Mouse (Mus musculus) liver, adult (tissue): ENCODE measurements around the gene Cdk6.

Experiments used
- GATA4 ChIP-seq: IDR thresholded peaks from 2 replicates; pipeline ENCODE4 v1.6.1; 2014; ENCODE audit warnings: mild to moderate bottlenecking, low read length; ENCODE audit not compliant: insufficient replicate concordance

Gene Cdk6

GRCm38 (mm10) chr5:3494452-3495187, 153.3 kb downstream of the Cdk6 start:
- no peak for TF ChIP-seq GATA4

- TF ChIP-seq GATA4: no peak
Observed at GRCm38 (mm10) chr5:3497505-3497925, 156.2 kb downstream of the Cdk6 start.

GRCm38 (mm10) chr5:3500298-3500697, 159.0 kb downstream of the Cdk6 start:
- TF ChIP-seq GATA4: no peak

DNA sequence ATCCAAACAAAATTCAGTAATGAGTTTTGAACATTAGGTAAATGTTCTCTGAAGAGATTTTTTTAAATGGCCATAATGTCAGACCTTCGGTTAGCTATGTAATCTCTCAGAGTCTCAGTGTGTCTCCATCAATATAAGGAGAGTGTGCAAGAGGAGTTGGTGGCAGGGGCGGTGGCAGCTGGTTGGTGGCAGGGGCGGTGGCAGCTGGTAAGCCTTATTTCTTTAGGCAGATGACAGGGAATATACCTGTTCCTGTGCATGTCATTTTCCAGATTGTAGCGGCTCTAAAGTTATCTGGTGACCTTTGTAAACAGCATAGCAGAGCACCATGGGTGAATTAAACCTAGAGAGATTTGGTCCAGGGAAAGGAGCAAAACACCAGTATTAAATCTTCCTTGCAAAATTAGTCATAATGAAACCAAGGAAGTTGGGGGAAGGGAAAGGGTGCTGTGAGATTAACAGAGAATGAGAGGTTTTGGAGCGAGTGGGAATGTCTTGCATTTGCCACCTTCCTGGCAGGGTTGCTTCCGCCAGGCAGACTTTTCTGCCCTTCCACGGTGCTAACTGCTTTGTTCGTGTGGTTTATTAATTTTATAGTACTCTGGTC, 159.8 kb downstream of the Cdk6 start:
- TF ChIP-seq GATA4: no peak

DNA sequence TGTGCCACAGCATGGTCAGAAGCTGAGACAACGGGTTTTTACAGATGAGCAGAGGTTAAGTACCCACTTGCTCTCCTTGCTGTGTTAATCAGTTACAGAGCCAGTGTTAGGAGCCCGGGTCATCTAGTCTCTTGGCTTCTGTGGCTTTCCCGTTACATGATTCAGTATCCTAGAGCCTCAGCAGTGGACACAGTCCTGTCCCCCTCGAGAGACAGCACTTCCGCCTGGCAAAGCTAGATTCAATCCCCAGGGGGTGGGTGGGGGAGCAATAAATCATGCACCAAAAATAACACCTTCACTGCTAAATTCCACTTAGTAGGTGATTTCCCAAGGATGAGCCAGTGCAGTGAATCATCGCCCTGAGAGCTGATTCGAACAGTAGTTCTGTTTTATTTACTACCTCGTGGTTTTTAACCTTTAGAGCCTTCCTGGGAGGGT, 160.3 kb downstream of the Cdk6 start:
- TF ChIP-seq GATA4: no peak

DNA sequence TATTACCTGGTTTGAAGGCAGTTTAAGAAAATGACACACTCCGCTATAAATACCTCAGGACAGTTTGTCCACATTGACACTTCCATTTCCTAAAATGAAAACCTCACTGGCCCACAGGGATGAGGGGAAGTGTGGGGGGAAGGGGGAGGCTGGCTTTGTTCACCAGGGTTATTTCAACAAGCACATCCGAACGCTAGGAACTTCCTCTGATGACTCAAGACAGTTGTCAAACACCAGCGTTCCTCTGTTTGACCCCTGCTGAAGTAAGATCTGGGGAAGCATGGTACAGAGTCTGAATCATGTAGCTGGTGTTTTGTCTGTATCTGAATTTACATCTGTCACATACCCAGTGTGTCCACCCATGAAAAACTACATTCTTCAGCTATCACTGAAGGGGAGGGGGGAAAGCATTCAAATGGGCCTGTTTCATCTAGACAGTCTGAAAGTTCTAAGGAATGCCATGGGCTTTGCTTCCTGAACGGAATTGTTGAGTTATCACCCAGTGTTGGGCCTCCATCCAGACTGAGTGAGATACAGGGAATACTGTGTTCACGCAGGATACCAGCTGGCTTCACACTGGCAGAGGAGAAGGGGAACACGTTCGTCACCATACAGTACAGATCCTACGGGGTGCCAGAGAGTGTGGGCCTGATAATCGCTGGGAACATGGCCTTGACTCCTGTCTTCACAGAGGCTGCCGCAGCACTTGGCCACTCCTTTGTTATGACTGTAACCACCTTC, 161.5 kb downstream of the Cdk6 start:
- TF ChIP-seq GATA4: no peak

- TF ChIP-seq GATA4: no peak
Observed at GRCm38 (mm10) chr5:3503373-3503772, 162.1 kb downstream of the Cdk6 start.

DNA sequence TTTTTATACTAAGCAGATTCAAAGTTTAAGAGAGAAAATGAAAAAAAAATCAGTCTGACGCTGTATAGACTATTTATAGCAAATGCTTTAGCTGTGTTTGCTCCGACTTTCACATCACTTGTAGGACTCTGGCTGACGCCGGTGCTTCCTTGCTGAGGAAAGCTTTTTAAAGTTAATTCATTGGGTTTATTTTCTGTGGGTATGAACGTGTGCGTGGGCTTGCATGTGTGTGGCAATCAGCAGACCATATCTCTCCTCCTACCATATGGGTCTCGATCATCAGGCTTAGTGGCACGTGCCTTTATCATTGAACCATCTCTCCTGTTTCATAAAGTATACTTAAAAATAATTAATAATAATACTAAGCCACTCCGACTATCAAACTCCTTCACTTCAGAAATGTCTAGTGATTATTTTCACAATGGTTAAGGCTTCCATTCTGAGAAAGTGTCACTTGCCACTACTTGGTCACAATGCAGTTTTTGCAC, 162.6 kb downstream of the Cdk6 start:
- TF ChIP-seq GATA4: no peak

DNA sequence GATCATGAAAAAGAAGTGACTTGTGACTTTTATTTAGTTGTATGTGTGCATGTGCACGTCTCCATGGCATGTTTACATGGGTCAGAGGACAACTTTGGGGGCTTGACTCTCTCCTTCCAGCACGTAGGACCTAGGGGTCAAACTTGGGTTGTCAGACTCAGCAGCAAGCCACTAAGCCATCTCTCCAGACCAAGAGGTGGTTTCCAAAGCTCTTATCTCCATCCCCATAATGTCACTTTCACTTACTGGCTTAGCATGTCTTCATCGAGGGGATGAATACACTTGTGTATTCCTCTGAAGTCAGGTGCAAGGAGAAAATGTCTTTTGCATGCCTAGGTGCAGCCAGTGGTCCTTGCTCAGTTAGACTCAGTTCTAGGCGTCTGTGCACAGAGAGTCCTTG, 163.2 kb downstream of the Cdk6 start:
- no peak for TF ChIP-seq GATA4

DNA sequence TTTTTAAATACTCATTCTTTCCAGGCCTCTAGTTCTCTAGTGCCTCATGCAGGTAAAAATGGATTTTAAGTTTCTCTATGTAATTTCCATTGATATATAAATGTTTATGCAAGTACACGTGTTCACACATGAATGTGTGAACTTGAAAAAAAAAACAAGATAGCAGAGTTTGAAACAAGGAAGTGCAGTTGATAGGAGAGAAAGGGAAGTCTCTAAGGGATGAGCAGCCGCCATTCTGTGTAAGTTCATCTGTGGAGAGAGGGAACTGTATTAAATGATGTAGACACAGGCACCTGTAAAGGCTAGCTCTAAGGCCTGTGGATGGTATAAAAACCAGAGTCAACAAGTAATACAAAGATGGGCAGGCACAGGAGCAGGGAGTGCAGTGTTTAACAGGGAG, 164.3 kb downstream of the Cdk6 start:
- no peak for TF ChIP-seq GATA4

DNA sequence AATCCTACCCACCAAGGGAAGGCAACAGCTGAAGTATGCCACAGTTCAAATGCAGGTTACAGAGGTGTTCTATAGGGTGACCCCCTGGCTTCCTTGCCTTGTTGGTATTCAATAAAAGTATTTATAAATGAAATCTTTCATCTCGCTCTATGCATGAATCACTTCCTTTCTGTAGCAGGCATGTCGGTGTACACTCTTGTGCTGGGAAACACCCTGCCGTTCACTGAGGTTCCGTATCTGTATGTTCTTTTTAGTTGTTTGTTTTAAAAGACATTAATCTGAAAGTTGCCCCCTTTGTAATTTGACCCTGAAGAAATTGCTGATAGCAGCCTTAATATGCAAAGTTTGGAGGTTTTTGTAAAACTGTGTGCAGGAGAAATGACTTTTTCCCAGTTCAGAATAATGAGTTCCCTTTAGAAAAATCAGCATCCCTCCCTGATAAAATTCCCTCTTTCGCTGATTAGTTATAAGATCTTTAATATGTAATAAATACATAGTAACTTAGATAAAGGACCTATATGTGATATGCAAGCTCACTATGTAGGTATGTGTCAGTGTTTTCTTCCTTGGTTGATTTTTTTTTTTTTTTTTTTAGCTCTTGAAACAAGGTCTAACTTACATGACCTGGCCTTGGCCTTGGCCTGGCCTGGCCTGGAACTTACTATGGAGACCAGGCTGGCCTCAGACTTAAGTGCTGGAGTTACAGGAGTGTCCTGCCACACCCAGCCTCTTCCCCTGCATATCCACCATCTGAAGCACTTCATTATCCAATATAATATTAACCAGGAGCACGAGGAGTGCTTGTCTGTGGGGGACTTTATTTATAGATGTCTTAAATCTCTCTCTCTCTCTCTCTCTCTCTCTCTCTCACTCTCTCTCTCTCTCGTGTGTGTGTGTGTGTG, 167.4 kb downstream of the Cdk6 start:
- TF ChIP-seq GATA4: no peak

DNA sequence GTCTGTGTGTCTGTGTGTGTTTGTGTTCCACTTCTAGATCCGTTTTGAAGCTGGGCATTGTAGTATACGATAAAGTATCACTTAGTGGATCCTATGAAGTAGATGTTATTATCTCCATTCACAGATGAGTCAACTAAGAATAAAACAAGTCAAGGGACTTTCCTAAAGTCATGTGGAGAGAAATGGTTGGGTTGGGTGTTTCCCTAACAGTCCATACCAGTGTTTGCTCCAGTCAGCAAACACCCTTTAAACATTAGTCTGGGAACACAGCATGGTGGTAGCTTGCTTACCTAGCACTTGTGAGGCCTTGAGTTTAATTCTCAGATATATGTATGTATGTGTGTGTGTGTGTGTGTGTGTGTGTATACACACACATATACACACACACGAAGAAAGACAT, 168.2 kb downstream of the Cdk6 start:
- no peak for TF ChIP-seq GATA4

DNA sequence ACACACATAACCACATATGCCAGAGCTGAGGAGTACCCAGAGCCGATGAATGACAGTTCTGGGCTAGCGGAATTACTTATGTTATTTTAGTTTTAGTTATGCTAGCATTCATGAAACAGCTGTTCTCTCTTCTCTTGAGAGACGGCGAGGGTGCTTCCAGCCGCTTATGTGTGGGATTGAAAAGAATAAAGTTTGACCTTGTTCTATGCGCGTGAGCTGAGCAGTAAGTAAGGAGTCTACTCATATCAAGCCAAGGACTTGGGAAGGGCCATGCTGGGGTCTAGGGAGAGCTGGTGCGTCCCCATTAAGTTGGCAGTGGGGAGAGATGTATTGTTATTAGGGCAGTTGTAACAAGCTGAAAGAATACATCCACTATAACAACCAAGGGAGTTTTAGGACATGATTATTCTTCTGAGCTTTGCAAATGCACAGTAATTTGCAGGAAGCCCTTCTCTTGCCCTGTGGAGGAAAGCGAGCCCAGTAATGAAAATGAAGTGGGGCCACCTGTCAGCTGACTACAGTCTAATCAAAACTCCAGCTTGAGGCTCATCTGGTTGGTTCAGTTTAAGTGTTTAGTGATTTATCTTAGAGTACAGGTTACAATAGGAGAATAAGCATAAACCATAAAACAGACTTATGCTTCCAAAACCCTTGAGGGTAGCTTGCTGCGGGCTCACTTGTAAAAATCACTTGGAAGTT, 170.0 kb downstream of the Cdk6 start:
- TF ChIP-seq GATA4: no peak

DNA sequence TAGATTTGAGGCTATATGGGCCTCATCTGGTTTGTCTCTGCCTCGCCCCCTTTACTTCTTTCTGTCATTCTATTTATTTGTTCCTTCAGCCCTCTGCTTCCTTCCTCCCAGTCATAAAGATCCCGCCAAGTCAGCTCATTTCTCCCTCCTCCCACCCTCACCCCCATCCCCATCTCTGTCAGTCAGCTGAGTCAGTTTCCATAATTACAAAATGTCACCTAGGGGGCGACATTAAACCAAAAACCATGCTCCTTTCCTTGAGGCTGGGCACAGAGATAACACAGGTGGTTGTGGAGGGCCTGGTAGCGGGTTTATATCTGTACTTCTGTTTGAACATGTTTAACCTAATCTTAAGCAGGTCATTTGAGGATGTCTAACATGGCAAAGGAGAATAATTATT, 171.3 kb downstream of the Cdk6 start:
- TF ChIP-seq GATA4: no peak

DNA sequence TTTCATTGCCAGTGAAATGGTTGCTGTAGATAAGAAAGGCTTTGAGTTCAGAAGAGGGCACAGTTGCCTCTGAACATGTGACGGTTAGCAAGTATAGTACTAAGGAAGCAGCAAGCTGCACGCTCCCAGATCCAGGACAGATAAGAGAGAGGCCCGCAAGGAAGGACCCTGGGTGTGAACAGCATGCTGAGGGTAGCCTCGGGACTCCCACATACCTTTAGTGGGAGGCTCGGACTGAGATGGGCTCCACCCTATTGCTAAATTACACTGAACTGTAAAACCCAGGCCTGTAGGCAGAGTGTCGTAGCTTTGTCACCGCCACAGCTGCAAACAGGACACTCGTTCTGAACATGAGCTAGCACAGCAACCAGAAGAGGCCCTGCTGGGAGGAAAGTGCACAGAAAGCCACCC, 173.6 kb downstream of the Cdk6 start:
- no peak for TF ChIP-seq GATA4

GRCm38 (mm10) chr5:3515477-3515876, 174.2 kb downstream of the Cdk6 start:
- no peak for TF ChIP-seq GATA4
